14 mouse cellular contexts compared by ENCODE assay signal in genomic region chr17:36146937-36147336, GRCm38 (mm10). TPM values are rescaled to one million over a fixed set of nuclear protein-coding genes. Genes with fewer than 3 reads are reported as not detected.
"Had no signal": no experiment of that assay in that cellular context is flagged by ENCODE, and none has a peak within 500 bp of the region (broad histone marks: within the 10 kb centered on the region; RNA-seq: fewer than 3 reads in every experiment).

No protein-coding gene starts in this region.

RNA-seq across cellular contexts. Expression of gene Gm7030, which starts 17.7 kb away (rescaled TPM):
- polyA plus RNA-seq: frontal cortex, adult 2 months; heart, embryonic 10.5 days; heart, embryonic 12.5 days; heart, embryonic 14.5 days; hindbrain, embryonic 10.5 days; hindbrain, embryonic 12.5 days; hindbrain, embryonic 14.5 days; hindbrain, embryonic 16.5 days; kidney, embryonic 14.5 days; kidney, embryonic 16.5 days; limb, embryonic 10.5 days; limb, embryonic 12.5 days; limb, embryonic 14.5 days had no signal

RNA-seq across cellular contexts. Expression of gene Gm8909, which starts 21.4 kb away (rescaled TPM):
- polyA plus RNA-seq: frontal cortex, adult 2 months; heart, embryonic 12.5 days; heart, embryonic 14.5 days; hindbrain, embryonic 12.5 days; hindbrain, embryonic 14.5 days; hindbrain, embryonic 16.5 days; kidney, embryonic 14.5 days; limb, embryonic 10.5 days; limb, embryonic 12.5 days; limb, embryonic 14.5 days had no signal

RNA-seq across cellular contexts. Expression of gene Gm19684, which starts 25.5 kb away (rescaled TPM):
- polyA plus RNA-seq: heart, embryonic 10.5 days; heart, embryonic 12.5 days; heart, embryonic 14.5 days; hindbrain, embryonic 10.5 days; hindbrain, embryonic 12.5 days; hindbrain, embryonic 14.5 days; hindbrain, embryonic 16.5 days; intestine, postnatal 0 days; kidney, embryonic 14.5 days; kidney, embryonic 16.5 days; limb, embryonic 10.5 days; limb, embryonic 12.5 days; limb, embryonic 14.5 days had no signal

RNA-seq across cellular contexts. Expression of gene H2-T3, which starts 43.1 kb away (rescaled TPM):
- polyA plus RNA-seq: frontal cortex, adult 2 months; heart, embryonic 10.5 days; heart, embryonic 12.5 days; heart, embryonic 14.5 days; hindbrain, embryonic 10.5 days; hindbrain, embryonic 12.5 days; hindbrain, embryonic 14.5 days; hindbrain, embryonic 16.5 days; kidney, embryonic 14.5 days; kidney, embryonic 16.5 days; limb, embryonic 10.5 days; limb, embryonic 12.5 days; limb, embryonic 14.5 days had no signal
